Mouse (Mus musculus) bone marrow macrophage, adult 2 months (primary cell): ENCODE data around the gene Faf1. TPM values are rescaled to one million over a fixed set of nuclear protein-coding genes. Genes with fewer than 3 reads are reported as not detected.

Experiments
- H3K27ac ChIP-seq: 2 replicates; pipeline ENCODE4 v1.5.1; 2012; ENCODE audit warnings: low read depth, low read length; ENCODE audit not compliant: insufficient read depth
- H3K4me1 ChIP-seq: 2 replicates; pipeline ENCODE4 v1.6.1; 2012; ENCODE audit warnings: low read length; ENCODE audit not compliant: control insufficient read depth, insufficient read depth
- H3K4me3 ChIP-seq: 2 replicates; pipeline ENCODE4 v1.5.1; 2012; ENCODE audit warnings: mild to moderate bottlenecking, low read length, moderate library complexity; ENCODE audit not compliant: insufficient read depth
- CTCF ChIP-seq: IDR thresholded peaks from 2 replicates; pipeline ENCODE4 v1.5.1; 2012; ENCODE audit warnings: low read depth, mild to moderate bottlenecking, low read length, moderate library complexity
- POLR2A ChIP-seq: IDR thresholded peaks from 2 replicates; pipeline ENCODE4 v1.6.1; 2012; ENCODE audit warnings: mild to moderate bottlenecking, low read depth, low read length, borderline replicate concordance
- polyA plus RNA-seq: library from polyadenylated mRNA; stranded (reverse); fragments of >200 nt; gene quantifications from 2 replicates; pipeline ENCODE4 v1.2.4, GENCODE M21; 2012; ENCODE audit not compliant: missing spikeins, insufficient read depth, insufficient read length

Gene Faf1
- polyA plus RNA-seq, 1 experiment = 22.3 TPM

DNA sequence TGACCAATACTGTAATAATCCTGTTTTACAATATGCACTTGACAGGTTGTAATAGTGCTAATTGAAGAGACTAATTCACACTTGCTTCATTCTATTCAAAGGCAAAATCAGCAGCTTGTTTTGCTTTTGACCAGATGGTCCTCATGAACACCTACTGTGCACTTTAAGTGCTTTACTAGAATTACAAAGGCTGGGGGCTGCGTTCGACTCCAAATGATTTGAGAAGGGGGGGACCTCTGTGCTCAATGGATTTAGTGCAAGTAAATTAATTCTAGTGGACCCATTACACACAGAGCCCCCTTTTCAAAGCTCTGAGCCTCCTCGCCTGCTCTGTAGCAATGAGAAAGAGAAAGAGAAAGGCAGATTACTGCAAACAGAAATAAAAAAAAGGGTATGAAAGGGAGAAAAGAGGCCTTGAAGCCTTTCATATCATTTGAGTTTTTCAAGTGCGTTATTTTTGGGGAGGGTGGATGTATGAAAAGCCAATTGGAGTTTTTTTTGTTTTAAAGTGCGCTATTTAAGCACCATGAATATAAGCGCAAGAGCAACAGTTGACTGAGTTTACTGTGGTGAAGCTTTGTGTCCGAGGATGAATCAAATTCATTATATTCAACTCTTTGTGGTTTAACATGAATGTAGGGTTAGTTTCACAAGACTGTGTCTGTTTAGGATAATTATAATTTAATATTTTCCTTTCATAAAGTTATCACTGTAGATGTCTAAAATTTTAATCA, 86.5 kb downstream of the Faf1 start:
- H3K4me1 ChIP-seq = no peaks in the 10 kb centered on the region
- no peak overlapping the region for H3K27ac ChIP-seq
- TF ChIP-seq CTCF = no peak
- TF ChIP-seq POLR2A = no peak
- H3K4me3 ChIP-seq = no peak overlapping the region

DNA sequence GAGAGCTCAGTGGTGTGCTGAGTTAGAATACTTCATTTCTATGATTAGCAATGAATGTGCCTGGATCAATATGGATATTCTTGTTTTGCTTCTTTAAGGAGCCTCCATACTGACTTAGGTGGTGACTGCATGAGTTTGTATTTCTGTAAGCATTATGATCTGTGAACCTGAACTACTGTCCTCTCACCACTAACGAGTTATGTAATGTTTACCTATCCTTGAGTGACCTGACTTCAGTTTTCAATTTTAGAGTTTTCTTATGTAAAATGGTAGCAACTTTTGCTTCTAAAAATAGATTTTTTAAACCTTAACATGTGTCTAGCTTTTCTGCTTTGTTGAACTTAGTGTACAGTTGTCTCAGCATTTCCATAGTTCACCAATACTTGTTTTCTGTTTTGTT, 92.7 kb downstream of the Faf1 start:
- no peaks in the 10 kb centered on the region for H3K4me1 ChIP-seq
- H3K27ac ChIP-seq = no peak overlapping the region
- no peak for TF ChIP-seq CTCF
- no peak for TF ChIP-seq POLR2A
- no peak overlapping the region for H3K4me3 ChIP-seq

DNA sequence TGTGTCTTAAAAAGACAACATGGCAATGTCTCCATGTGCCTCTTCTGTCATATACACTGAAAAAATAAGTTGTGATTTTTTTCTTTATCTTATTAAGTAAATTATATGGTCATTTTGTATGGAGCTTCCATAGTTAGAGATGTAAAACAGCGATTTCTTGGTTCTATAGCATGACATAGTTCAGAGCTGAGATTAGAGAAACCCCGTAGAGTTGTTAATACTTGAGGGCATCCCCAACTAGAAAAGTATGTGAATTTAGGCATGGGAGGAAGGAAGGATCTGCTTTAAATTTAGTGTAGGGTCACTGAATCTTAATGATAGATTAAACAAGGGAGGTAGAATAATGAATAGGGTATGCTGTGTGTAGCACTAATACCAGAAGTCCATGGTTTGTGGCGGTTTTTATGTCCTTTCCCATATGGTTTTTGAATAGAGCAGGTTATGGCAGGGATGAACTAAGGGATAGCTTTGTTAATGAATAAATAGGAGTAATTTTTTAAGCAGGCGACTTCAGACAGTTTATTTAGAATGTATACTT, 106.3 kb downstream of the Faf1 start:
- TF ChIP-seq POLR2A = no peak
- TF ChIP-seq CTCF = no peak
- no peak overlapping the region for H3K27ac ChIP-seq
- no peaks in the 10 kb centered on the region for H3K4me1 ChIP-seq
- no peak overlapping the region for H3K4me3 ChIP-seq

DNA sequence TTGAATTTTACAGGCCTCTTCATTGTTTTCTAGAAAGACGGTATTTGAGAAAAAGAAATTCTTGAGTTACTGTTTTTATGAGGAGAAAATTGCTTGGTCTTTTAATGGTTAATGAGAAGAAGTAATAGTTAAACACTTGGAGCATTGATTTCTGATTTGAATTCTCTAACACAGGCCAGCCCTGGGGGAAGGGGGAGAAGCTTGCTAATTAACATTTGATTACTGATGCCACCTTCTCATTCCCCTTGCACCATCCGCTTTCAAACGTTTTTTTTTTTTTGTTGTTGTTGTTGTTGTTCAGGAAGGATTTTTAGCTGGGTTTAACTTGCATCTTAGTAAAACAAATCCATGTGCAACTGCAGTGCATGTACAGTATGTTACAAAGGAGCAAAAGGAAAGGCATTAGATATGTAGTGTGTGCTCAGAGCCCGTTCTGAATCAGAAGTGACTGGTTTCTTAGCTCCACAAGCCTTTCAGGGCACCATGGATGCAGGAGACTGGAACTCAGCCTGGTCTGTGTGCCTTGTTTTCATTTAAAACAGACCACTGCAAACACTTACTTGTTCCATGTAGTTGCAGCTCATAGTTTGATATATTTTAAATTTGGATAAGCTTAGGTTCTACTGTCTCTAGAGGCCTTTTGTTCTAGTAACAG, 113.1 kb downstream of the Faf1 start:
- TF ChIP-seq CTCF (no peak), POLR2A (no peak)
- no peak overlapping the region for H3K4me3 ChIP-seq
- H3K4me1 ChIP-seq = no peaks in the 10 kb centered on the region
- H3K27ac ChIP-seq = no peak overlapping the region

DNA sequence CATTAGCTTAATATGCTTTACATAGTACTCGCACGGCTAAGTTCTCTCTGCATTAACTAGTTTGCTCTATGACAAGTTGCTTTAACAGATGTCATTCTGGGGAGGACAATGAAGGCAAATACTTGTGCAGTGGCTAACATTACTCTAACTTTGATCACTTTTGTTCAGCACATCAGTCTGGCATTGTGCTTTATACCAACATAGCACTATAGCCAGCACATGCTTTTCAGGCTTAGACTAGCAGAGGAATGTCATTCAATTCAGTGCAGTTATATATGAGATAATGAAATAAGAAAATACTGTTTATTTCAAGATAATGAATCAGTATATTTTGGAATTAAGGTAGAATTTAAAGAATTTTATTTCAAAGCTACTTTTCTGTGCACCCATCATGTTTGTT, 115.9 kb downstream of the Faf1 start:
- Histone ChIP-seq H3K4me3 (no peak overlapping the region), H3K27ac (no peak overlapping the region), H3K4me1 (no peaks in the 10 kb centered on the region)
- TF ChIP-seq POLR2A = no peak

DNA sequence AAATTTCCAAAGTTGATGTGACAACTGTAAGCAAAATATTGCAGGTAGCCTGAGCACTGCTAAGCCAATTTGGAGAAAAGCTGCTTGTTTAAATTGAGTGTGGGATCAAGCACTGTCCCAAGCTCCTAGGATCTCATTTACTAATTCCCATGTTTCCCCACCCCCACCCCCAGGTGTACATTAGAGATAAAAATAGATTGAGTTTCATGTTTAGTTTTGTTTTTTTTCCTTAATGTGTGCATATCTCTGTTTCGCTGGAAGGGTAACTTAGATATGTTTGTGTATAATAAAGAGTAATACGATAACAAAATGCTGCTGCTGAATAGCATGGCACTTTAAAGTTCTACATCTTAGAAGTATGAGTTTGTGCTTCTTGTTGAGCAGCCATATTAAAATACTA, 116.7 kb downstream of the Faf1 start:
- no peaks in the 10 kb centered on the region for H3K4me1 ChIP-seq

DNA sequence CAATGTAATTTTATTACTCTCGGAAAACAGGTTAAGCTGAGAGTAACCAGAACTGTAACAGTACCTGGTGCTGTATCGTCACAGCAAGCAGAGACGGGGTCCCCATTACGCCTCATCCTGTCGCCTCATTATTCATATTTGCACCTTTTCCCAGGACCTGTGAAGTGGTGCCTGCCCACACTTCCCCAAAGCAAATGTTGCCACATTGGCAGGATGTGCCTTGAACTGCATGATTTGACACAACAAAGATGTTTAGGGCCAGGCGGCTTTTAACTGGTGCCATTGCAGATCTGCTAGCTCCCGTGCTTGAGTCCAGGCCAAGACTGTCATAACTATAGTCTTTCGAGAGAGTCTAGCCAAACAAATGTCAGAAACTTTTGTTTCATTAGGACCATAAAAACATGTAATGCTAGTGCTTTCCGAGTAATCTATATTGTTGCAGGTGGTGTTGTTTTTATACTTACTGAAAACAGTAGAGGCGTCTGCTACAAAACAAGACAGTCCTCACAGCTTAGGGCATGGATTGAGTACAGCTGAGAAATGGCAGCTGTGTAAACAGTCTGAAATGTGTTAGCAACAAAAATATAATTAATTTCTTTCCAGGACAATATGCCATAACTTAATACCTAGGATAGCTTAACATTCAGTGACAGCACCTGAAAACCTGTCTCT, 121.3 kb downstream of the Faf1 start:
- TF ChIP-seq POLR2A (no peak), CTCF (no peak)
- Histone ChIP-seq H3K27ac (no peak overlapping the region), H3K4me1 (no peaks in the 10 kb centered on the region), H3K4me3 (no peak overlapping the region)

More for the DNA sequence above, 116.7 kb downstream of the Faf1 start:
- TF ChIP-seq CTCF (no peak), POLR2A (no peak)
- Histone ChIP-seq H3K27ac (no peak overlapping the region), H3K4me3 (no peak overlapping the region)

DNA sequence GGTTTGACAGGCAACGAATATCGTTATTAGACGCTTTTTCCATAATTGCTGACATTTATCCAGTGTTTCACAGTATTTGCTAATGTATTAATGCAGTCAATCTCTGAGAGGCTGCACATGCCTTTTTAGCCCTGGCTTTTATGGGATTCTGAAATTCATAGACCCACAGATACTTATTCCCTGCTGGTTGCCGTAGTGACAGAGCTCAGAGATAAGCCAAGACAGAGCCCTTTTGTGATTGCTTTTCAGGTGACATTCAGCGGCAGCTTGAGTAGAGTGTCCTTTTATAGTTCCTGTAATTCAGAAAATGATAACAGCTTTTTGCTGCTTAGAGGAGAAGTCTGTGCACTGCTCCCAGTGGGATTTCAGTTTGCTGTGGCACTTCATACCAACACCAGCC, 130.0 kb downstream of the Faf1 start:
- TF ChIP-seq CTCF (no peak), POLR2A (no peak)
- H3K27ac ChIP-seq = no peak overlapping the region
- H3K4me1 ChIP-seq = no peaks in the 10 kb centered on the region
- H3K4me3 ChIP-seq = no peak overlapping the region

DNA sequence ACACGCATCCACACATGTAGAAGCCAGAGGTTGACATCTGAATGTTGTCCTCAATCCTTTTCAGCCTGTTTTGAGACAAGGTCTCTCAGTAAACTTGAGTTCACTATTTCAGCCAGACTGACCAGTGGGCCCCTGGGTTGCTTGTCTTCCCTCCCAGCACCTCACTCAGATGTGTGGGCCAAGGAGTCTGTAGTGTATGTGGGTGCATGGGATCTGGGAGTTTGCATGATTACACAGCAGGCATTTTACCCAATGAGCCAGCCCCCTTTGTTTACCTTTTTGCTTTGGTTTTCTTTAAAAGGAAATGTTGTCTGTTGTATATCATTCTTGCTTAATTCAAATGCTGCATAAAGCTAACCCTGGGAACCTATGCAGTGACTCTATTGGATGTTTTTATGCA, 138.8 kb downstream of the Faf1 start:
- H3K4me3 ChIP-seq = no peak overlapping the region
- H3K4me1 ChIP-seq = no peaks in the 10 kb centered on the region
- no peak for TF ChIP-seq CTCF
- TF ChIP-seq POLR2A = no peak
- H3K27ac ChIP-seq = no peak overlapping the region

DNA sequence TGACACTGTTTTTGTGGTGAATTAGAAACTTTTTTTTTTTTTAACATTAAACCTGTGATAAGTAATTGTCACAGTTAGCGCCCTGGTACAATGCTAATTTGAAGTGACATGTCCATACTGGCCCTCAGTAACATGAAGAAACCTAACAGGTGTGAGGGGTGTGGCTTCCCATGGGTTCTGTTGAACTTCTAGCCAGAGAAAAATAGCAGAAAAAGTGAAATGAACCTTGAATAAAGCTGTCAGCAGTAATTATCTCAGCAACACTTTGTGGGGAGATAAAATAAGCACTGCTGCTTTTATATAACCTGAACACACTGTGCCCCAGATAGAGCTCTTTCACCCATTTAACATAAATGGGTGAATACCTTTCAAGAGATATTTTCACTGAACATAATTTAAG, 139.2 kb downstream of the Faf1 start:
- TF ChIP-seq CTCF (no peak), POLR2A (no peak)
- no peaks in the 10 kb centered on the region for H3K4me1 ChIP-seq
- H3K4me3 ChIP-seq = no peak overlapping the region
- no peak overlapping the region for H3K27ac ChIP-seq
